Mouse (Mus musculus): ENCODE measurements at regions not wholly inside any gene's neighbourhood (a gene's known extent, or its start where the extent isn't known, plus 50 kb on each side); places are given as distances from the start of the nearest gene placed in this dataset.

DNA sequence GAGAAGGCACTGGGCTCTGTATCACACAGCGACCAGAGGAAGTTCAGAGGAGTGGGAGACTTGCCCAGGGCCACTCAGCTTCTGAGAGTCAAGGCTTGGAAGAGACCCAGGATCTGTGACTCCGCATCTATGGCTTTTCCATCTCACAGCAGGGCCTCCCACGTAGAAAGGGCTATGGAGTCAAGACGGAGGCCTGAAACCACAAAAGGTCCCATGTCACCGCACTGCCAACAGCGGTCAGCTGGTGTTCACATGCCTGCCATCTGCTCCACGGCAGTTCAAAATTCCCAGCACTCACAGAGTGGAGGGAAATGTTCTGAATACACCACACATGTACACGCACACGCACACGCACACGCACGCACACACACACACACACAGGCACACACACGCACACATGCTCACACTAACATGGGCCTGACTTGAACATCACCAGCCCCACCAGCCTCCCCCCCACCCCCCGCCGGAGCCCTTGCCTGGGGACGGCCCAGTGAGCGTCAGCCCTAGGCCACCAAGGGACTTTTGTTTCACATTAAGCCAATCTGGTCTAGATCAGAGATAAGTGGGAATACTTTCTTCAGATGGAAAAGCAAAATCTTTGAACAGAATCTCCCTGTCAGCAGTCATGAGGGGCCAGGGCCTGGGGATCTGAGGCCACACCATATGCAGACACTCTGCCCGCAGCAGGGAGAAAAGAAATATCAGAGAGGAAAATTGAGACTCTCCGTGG is 212.6 kb downstream of the 3110018I06Rik start:
- H3K4me2 ChIP-seq (ENCODE audit: low read depth, low read length): no peak overlapping the region
- H3K27me3 ChIP-seq (ENCODE audit: control insufficient read depth, insufficient read depth, low read depth, low read length): no peaks in the 10 kb centered on the region
- H3K9ac ChIP-seq (ENCODE audit: low read depth, low read length): no peak overlapping the region
- WGBS (ENCODE audit: insufficient replicate concordance): 74% methylated on average over 19 of the region's 19 CpGs
- H3K27ac ChIP-seq (ENCODE audit: low read length): no peak overlapping the region
- no peak overlapping the region for H3K4me3 ChIP-seq (ENCODE audit: low read depth, low read length)
- H3K4me1 ChIP-seq (ENCODE audit: control insufficient read depth, low read depth, low read length): no peaks in the 10 kb centered on the region
- H3K36me3 ChIP-seq (ENCODE audit: control insufficient read depth, insufficient read depth): no peaks in the 10 kb centered on the region
- ATAC-seq (ENCODE audit: low read depth): no peak
- no peaks in the 10 kb centered on the region; the same call in 1 of the 2 replicates for H3K9me3 ChIP-seq (replicated peaks; ENCODE audit: control insufficient read depth, low read length)

DNA sequence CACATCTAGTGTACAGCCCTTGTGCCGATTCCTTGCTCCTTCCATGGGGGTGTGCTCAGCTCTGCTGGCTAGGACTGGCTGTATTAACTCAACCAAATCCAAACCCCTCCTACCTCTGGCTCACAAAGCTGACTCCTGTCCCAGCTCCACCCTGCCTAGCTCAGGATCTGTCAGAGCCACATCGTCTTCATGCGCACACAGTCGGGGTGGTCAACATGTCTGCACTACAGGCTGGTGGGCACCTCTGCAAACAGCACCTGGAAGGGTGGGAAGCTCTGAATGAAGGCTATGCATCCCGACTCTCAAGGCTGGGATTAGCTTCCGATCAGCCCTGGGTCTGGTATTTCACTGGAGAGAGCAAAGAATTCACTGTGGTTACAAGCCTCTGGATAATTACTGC is 220.4 kb downstream of the 3110018I06Rik start:
- no peaks in the 10 kb centered on the region for H3K27me3 ChIP-seq (ENCODE audit: control insufficient read depth, insufficient read depth, low read depth, low read length)
- H3K4me2 ChIP-seq (ENCODE audit: low read depth, low read length): no peak overlapping the region
- no peaks in the 10 kb centered on the region for H3K4me1 ChIP-seq (ENCODE audit: control insufficient read depth, low read depth, low read length)
- H3K36me3 ChIP-seq (ENCODE audit: control insufficient read depth, insufficient read depth): no peaks in the 10 kb centered on the region
- ATAC-seq (ENCODE audit: low read depth): no peak
- no peak overlapping the region for H3K9ac ChIP-seq (ENCODE audit: low read depth, low read length)
- peaks cover 5% of the 10 kb centered on the region; the same call in 1 of the 2 replicates for H3K9me3 ChIP-seq (replicated peaks; ENCODE audit: control insufficient read depth, low read length)
- 64% methylated on average over 6 of the region's 6 CpGs for WGBS (ENCODE audit: insufficient replicate concordance)
- H3K4me3 ChIP-seq (ENCODE audit: low read depth, low read length): no peak overlapping the region
- no peak overlapping the region for H3K27ac ChIP-seq (ENCODE audit: low read length)

DNA sequence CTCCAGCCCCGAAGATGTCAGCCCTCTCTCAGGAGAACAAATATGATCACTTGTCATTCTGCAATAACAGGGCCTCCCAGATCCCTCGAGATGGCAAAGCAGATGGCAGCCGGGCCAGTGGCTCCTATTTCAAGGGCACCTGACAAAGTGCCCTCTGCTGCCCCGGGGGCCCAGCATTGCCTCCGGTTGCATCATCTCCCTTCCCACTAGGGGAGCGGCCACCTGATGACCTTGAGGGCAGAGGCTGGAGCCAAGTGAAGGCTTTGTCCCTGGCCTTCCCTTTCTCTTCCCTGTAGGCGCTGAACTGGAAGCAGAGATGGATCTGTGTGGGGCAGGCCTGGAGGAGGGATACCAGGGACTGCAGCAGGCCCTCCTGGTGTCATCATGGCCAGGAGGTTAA is 222.6 kb downstream of the 3110018I06Rik start:
- Histone ChIP-seq H3K27ac (ENCODE audit: low read length) (no peak overlapping the region), H3K4me1 (ENCODE audit: control insufficient read depth, low read depth, low read length) (no peaks in the 10 kb centered on the region), H3K36me3 (ENCODE audit: control insufficient read depth, insufficient read depth) (no peaks in the 10 kb centered on the region), H3K27me3 (ENCODE audit: control insufficient read depth, insufficient read depth, low read depth, low read length) (no peaks in the 10 kb centered on the region), H3K4me3 (ENCODE audit: low read depth, low read length) (no peak overlapping the region), H3K9ac (ENCODE audit: low read depth, low read length) (no peak overlapping the region), H3K4me2 (ENCODE audit: low read depth, low read length) (no peak overlapping the region), H3K9me3 (replicated peaks; ENCODE audit: control insufficient read depth, low read length) (peaks cover 5% of the 10 kb centered on the region; the same call in 1 of the 2 replicates)
- WGBS (ENCODE audit: insufficient replicate concordance): 52% methylated on average over 7 of the region's 7 CpGs
- no peak for ATAC-seq (ENCODE audit: low read depth)

DNA sequence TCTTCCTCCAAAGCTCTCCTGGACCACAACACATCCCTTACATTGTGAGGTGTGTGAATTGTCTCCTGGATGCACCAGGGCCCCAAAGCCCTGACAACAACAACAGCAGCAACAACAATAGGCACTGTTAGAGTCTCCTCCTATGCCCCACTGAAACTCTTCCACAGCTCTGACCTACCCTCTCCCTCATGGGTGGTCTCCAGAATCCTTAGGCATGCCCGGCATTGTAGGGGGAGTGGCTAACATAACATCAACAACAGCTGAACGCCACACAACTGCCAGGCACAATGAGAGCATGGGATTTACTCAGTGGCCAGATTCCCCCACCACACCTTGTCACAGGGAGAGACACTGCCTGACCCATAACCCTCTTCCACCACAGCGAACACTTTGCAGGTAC is 223.2 kb downstream of the 3110018I06Rik start:
- WGBS (ENCODE audit: insufficient replicate concordance): 41% methylated on average over 3 of the region's 3 CpGs
- Histone ChIP-seq H3K36me3 (ENCODE audit: control insufficient read depth, insufficient read depth) (no peaks in the 10 kb centered on the region), H3K4me3 (ENCODE audit: low read depth, low read length) (no peak overlapping the region), H3K9ac (ENCODE audit: low read depth, low read length) (no peak overlapping the region), H3K27me3 (ENCODE audit: control insufficient read depth, insufficient read depth, low read depth, low read length) (no peaks in the 10 kb centered on the region), H3K4me2 (ENCODE audit: low read depth, low read length) (no peak overlapping the region), H3K4me1 (ENCODE audit: control insufficient read depth, low read depth, low read length) (no peaks in the 10 kb centered on the region), H3K9me3 (replicated peaks; ENCODE audit: control insufficient read depth, low read length) (peaks cover 5% of the 10 kb centered on the region; the same call in 1 of the 2 replicates), H3K27ac (ENCODE audit: low read length) (no peak overlapping the region)
- no peak for ATAC-seq (ENCODE audit: low read depth)

DNA sequence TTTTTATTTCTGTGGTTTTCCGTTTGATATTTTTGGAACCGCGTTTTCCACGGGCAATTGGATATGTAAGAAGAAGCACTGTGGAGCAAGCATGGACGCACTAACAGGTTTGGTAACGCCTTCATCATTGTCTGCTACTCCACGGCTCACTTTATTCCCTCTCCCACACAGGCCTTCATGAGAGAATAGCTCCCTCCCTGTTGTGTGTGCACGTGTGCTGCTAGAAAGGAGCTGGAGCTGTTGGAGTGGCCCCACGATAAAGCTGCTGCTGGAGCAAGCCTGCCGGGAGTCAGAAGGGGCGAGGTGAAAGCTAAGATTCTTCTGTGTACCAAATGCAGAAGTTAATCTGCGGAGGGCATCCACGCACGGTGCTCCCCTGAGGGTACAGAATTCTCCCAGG is 224.8 kb downstream of the 3110018I06Rik start:
- H3K4me2 ChIP-seq (ENCODE audit: low read depth, low read length): no peak overlapping the region
- H3K36me3 ChIP-seq (ENCODE audit: control insufficient read depth, insufficient read depth): no peaks in the 10 kb centered on the region
- no peak for ATAC-seq (ENCODE audit: low read depth)
- H3K27me3 ChIP-seq (ENCODE audit: control insufficient read depth, insufficient read depth, low read depth, low read length): no peaks in the 10 kb centered on the region
- no peak overlapping the region for H3K4me3 ChIP-seq (ENCODE audit: low read depth, low read length)
- no peaks in the 10 kb centered on the region for H3K4me1 ChIP-seq (ENCODE audit: control insufficient read depth, low read depth, low read length)
- no peaks in the 10 kb centered on the region; the same call in 1 of the 2 replicates for H3K9me3 ChIP-seq (replicated peaks; ENCODE audit: control insufficient read depth, low read length)
- WGBS (ENCODE audit: insufficient replicate concordance): 68% methylated on average over 14 of the region's 14 CpGs
- H3K9ac ChIP-seq (ENCODE audit: low read depth, low read length): no peak overlapping the region
- H3K27ac ChIP-seq (ENCODE audit: low read length): no peak overlapping the region

DNA sequence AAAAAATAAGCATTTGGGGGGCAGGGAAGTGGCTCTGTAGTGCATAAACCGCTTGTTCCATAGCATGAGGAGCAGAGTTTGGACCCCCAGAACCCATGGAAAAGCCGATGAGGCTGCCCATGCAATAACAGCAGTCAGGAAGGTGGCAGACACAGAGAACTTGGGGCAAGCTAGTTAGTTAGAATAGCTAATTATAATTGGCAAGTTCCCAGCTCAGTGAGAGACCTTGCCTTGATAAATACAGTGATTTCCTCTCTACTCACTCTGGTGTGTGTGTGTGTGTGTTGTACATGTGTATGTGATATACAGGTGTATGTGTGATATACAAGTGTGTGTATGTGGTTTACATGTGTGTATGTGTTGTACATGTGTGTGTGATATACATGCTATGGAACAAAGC is 226.4 kb downstream of the 3110018I06Rik start:
- Histone ChIP-seq H3K27me3 (ENCODE audit: control insufficient read depth, insufficient read depth, low read depth, low read length) (no peaks in the 10 kb centered on the region), H3K4me3 (ENCODE audit: low read depth, low read length) (no peak overlapping the region), H3K27ac (ENCODE audit: low read length) (no peak overlapping the region), H3K4me2 (ENCODE audit: low read depth, low read length) (no peak overlapping the region), H3K9ac (ENCODE audit: low read depth, low read length) (no peak overlapping the region), H3K9me3 (replicated peaks; ENCODE audit: control insufficient read depth, low read length) (no peaks in the 10 kb centered on the region; the same call in 1 of the 2 replicates), H3K4me1 (ENCODE audit: control insufficient read depth, low read depth, low read length) (no peaks in the 10 kb centered on the region), H3K36me3 (ENCODE audit: control insufficient read depth, insufficient read depth) (no peaks in the 10 kb centered on the region)
- no peak for ATAC-seq (ENCODE audit: low read depth)
- WGBS (ENCODE audit: insufficient replicate concordance): 57% methylated on average over 2 of the region's 2 CpGs

DNA sequence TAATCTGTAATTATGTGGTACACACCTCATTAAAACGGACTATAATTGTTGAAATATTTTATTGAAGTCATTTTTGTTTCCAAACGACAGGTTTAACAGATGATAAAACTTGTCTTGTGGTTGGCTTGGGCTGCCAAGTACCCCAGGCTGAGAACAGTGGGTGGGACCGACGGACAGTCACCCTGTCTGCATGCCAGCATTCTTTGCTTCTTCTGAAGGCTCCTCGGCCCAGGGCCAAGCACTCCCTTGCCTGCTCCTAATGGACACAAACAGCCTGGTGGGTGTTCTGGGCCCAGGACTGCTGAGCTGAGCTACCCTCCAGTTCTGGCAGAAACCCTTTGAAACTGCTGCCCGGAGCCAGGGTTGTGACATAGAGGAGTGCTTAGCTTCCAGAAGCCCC is 227.4 kb downstream of the 3110018I06Rik start:
- Histone ChIP-seq H3K4me2 (ENCODE audit: low read depth, low read length) (no peak overlapping the region), H3K27me3 (ENCODE audit: control insufficient read depth, insufficient read depth, low read depth, low read length) (no peaks in the 10 kb centered on the region), H3K9me3 (replicated peaks; ENCODE audit: control insufficient read depth, low read length) (no peaks in the 10 kb centered on the region), H3K27ac (ENCODE audit: low read length) (no peak overlapping the region), H3K36me3 (ENCODE audit: control insufficient read depth, insufficient read depth) (no peaks in the 10 kb centered on the region), H3K4me1 (ENCODE audit: control insufficient read depth, low read depth, low read length) (no peaks in the 10 kb centered on the region), H3K9ac (ENCODE audit: low read depth, low read length) (no peak overlapping the region), H3K4me3 (ENCODE audit: low read depth, low read length) (no peak overlapping the region)
- 63% methylated on average over 6 of the region's 6 CpGs for WGBS (ENCODE audit: insufficient replicate concordance)
- ATAC-seq (ENCODE audit: low read depth): no peak

DNA sequence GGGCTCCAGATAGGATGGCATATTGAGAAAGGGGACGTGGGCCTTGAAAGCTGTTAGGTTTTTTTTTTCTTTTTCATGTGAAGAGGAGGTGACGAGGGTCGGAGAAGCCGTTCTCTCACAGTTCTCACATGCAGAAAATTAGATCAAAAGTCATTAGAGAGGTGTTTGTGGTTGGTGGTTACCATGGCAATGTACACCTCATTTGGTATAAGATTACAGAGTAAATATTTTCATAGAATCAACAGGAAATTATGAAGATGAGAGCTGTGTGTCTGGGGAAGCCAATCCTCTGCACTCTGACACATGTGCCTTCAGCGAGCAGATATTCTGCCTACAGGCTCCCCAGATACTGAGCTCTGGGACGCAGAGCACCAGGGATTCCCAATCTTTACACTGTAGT is 232.5 kb downstream of the 3110018I06Rik start:
- no peak for ATAC-seq (ENCODE audit: low read depth)
- H3K27ac ChIP-seq (ENCODE audit: low read length): no peak overlapping the region
- no peak overlapping the region for H3K9ac ChIP-seq (ENCODE audit: low read depth, low read length)
- 67% methylated on average over 6 of the region's 6 CpGs for WGBS (ENCODE audit: insufficient replicate concordance)
- H3K36me3 ChIP-seq (ENCODE audit: control insufficient read depth, insufficient read depth): no peaks in the 10 kb centered on the region
- H3K4me1 ChIP-seq (ENCODE audit: control insufficient read depth, low read depth, low read length): no peaks in the 10 kb centered on the region
- no peaks in the 10 kb centered on the region for H3K9me3 ChIP-seq (replicated peaks; ENCODE audit: control insufficient read depth, low read length)
- H3K4me2 ChIP-seq (ENCODE audit: low read depth, low read length): no peak overlapping the region
- no peaks in the 10 kb centered on the region for H3K27me3 ChIP-seq (ENCODE audit: control insufficient read depth, insufficient read depth, low read depth, low read length)
- no peak overlapping the region for H3K4me3 ChIP-seq (ENCODE audit: low read depth, low read length)

DNA sequence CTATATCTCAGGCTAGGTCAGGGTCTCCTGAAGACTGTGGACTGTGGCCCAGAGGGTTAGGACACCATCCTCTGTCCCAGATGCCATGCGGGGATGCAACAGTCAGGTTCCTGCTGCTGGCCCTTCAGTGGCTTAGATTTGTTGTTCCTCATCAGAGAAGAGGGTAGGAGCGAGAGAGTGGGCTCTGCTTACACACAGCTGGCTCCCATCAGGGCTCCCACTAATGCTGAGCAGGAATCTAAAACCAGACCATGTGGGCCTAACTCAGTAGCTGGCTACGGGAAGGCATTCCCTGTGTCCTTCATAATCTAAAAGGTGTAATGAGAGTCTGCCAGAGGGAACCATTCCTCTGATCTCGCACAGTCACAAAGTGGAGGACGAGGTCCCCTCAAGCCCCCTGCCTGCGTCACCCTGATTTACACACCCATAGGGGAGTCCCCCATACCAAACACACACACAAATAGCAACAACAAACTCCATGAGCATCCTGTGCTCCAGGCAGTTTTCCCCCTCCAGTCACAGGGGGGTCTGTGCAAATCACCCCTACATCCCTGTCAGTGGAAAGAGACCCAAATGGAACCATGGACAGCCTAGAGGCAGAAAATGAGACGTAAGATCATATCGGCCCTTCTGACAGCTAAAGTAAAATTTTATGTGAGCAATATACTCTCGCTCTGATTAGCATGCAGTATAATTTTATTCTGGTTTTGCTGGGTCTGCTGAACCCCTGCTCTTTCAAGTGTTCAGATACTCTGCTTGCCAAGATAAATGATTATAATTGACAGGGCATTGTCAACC is 234.8 kb downstream of the 3110018I06Rik start:
- H3K27me3 ChIP-seq (ENCODE audit: control insufficient read depth, insufficient read depth, low read depth, low read length): no peaks in the 10 kb centered on the region
- H3K4me1 ChIP-seq (ENCODE audit: control insufficient read depth, low read depth, low read length): no peaks in the 10 kb centered on the region
- no peak for ATAC-seq (ENCODE audit: low read depth)
- no peak overlapping the region for H3K4me2 ChIP-seq (ENCODE audit: low read depth, low read length)
- H3K9me3 ChIP-seq (replicated peaks; ENCODE audit: control insufficient read depth, low read length): no peaks in the 10 kb centered on the region
- no peak overlapping the region for H3K27ac ChIP-seq (ENCODE audit: low read length)
- H3K4me3 ChIP-seq (ENCODE audit: low read depth, low read length): no peak overlapping the region
- H3K9ac ChIP-seq (ENCODE audit: low read depth, low read length): no peak overlapping the region
- WGBS (ENCODE audit: insufficient replicate concordance): 64% methylated on average over 9 of the region's 9 CpGs
- no peaks in the 10 kb centered on the region for H3K36me3 ChIP-seq (ENCODE audit: control insufficient read depth, insufficient read depth)

Data from liver, embryonic 16.5 days (tissue).